Comparison of ENCODE assay signal across 32 mouse cellular contexts in the genomic region with DNA sequence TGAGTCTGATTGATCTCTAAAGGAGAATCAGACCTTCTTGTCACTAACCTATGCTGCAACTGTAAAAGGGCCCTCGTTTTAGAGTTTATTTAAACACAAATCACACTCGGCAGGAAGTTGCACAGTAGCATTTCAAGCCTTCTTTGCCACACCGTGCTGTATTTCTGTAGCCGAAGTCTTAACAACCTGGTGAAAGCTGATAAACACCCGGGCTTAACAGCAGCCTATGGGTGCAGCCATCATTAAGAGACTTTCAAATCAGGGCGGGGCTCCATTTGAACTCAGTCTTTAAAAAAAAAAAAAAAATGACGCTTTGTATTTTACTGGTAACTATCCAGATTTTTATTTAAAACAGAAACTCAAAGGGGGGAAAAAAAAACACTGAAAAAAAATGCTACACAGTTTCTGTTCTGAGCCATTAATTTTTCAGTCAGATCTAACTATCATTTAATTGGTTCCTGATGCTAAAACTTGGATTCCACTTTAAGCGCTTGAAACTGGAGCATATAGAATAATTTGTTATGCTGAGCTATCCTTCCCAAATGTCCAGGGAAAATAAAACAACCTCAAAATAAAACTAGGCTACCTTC. TPM values are rescaled to one million over a fixed set of nuclear protein-coding genes. Genes with fewer than 3 reads are reported as not detected.
DNase-seq lines count a peak whose midpoint lies in the region; ATAC-seq lines count a peak whose summit lies in the region.
"Had no signal": no experiment of that assay in that cellular context is flagged by ENCODE, and none has a peak within 500 bp of the region (broad histone marks: within the 10 kb centered on the region; RNA-seq: fewer than 3 reads in every experiment).

No protein-coding gene starts in this region.

- peak overlapping the region; percentile 31 for H3K4me2 ChIP-seq in heart, embryonic 13.5 days
- H3K4me2 ChIP-seq in midbrain, embryonic 11.5 days = no peak overlapping the region
- no peak overlapping the region for H3K4me2 ChIP-seq in midbrain, embryonic 16.5 days (ENCODE audit: low read length)
- H3K4me2 ChIP-seq in intestine, embryonic 16.5 days (ENCODE audit: low read depth, low read length) = no peak overlapping the region
- H3K4me2 ChIP-seq: forebrain, embryonic 15.5 days; heart, embryonic 12.5 days; hindbrain, embryonic 13.5 days; liver, embryonic 12.5 days; midbrain, embryonic 15.5 days; neural tube, embryonic 12.5 days had no signal

- H3K27me3 ChIP-seq in heart, embryonic 13.5 days (replicated peaks) = no peaks in the 10 kb centered on the region
- no peaks in the 10 kb centered on the region for H3K27me3 ChIP-seq in midbrain, embryonic 11.5 days (ENCODE audit: control insufficient read depth, insufficient read depth, low read length)
- H3K27me3 ChIP-seq in midbrain, embryonic 16.5 days (ENCODE audit: control insufficient read depth, insufficient read depth, low read depth, low read length) = no peaks in the 10 kb centered on the region
- H3K27me3 ChIP-seq in intestine, embryonic 16.5 days (replicated peaks; ENCODE audit: control insufficient read depth, insufficient read depth, low read length) = no peaks in the 10 kb centered on the region
- H3K27me3 ChIP-seq: forebrain, embryonic 15.5 days; heart, embryonic 12.5 days; hindbrain, embryonic 13.5 days; liver, embryonic 12.5 days; midbrain, embryonic 15.5 days; neural tube, embryonic 12.5 days; Patski had no signal

- H3K9ac ChIP-seq in heart, embryonic 13.5 days = no peak overlapping the region
- no peak overlapping the region for H3K9ac ChIP-seq in midbrain, embryonic 11.5 days (ENCODE audit: low read length)
- no peak overlapping the region for H3K9ac ChIP-seq in midbrain, embryonic 16.5 days (ENCODE audit: low read depth, low read length)
- no peak overlapping the region for H3K9ac ChIP-seq in intestine, embryonic 16.5 days (ENCODE audit: low read depth, low read length)
- H3K9ac ChIP-seq: forebrain, embryonic 15.5 days; heart, embryonic 12.5 days; hindbrain, embryonic 13.5 days; liver, embryonic 12.5 days; liver, postnatal 0 days; midbrain, embryonic 15.5 days; neural tube, embryonic 12.5 days had no signal

- WGBS in heart, embryonic 13.5 days = 34% methylated on average over 8 of the region's 8 CpGs
- WGBS in midbrain, embryonic 11.5 days = 79% methylated on average over 8 of the region's 8 CpGs
- 78% methylated on average over 8 of the region's 8 CpGs for WGBS in midbrain, embryonic 16.5 days
- 33% methylated on average over 8 of the region's 8 CpGs for WGBS in intestine, embryonic 16.5 days

- no peak for DNase-seq in heart, adult 18-20 months
- peak; percentile 33 for DNase-seq in midbrain, embryonic 11.5 days (ENCODE audit: low spot score, missing footprints)
- DNase-seq in right cerebral cortex, postnatal 14 days = no peak
- no peak for DNase-seq in kidney, postnatal 10 days
- DNase-seq: adrenal gland, postnatal 10 days; cerebellum, adult 11 months; cerebellum, adult 9-11 months; gastrocnemius, adult 2 months; gastrocnemius, postnatal 36 days; heart, adult 2 months; heart, postnatal 4 days; kidney, adult 2 months; kidney, postnatal 4 days; left cerebral cortex, postnatal 4 days; liver, postnatal 0 days had no signal

- H3K4me1 ChIP-seq in heart, embryonic 13.5 days = peaks cover 20% of the 10 kb centered on the region
- no peaks in the 10 kb centered on the region for H3K4me1 ChIP-seq in midbrain, embryonic 11.5 days (ENCODE audit: control insufficient read depth, insufficient read depth, low read length)
- H3K4me1 ChIP-seq in midbrain, embryonic 16.5 days (ENCODE audit: control insufficient read depth, insufficient read depth, low read length) = no peaks in the 10 kb centered on the region
- H3K4me1 ChIP-seq in intestine, embryonic 16.5 days (ENCODE audit: control insufficient read depth, insufficient read depth, low read length) = no peaks in the 10 kb centered on the region
- H3K4me1 ChIP-seq: forebrain, embryonic 10.5 days; forebrain, embryonic 15.5 days; hindbrain, embryonic 13.5 days; liver, embryonic 12.5 days; midbrain, embryonic 15.5 days; neural tube, embryonic 12.5 days had no signal

- no peak overlapping the region for H3K4me3 ChIP-seq in heart, embryonic 13.5 days
- no peak overlapping the region for H3K4me3 ChIP-seq in midbrain, embryonic 11.5 days (ENCODE audit: low read depth, low read length)
- H3K4me3 ChIP-seq in midbrain, embryonic 16.5 days (ENCODE audit: low read depth, low read length) = no peak overlapping the region
- no peak overlapping the region for H3K4me3 ChIP-seq in intestine, embryonic 16.5 days (ENCODE audit: low read length)
- H3K4me3 ChIP-seq: forebrain, embryonic 10.5 days; forebrain, embryonic 15.5 days; gastrocnemius, adult 2 months; heart, adult 2 months; heart, embryonic 12.5 days; hindbrain, embryonic 13.5 days; liver, embryonic 12.5 days; midbrain, embryonic 15.5 days; myocyte; neural tube, embryonic 12.5 days had no signal

- ATAC-seq in heart, embryonic 13.5 days (ENCODE audit: extremely low read depth, insufficient number of reproducible peaks, low FRiP score, low TSS enrichment) = no peak
- ATAC-seq in midbrain, embryonic 11.5 days (ENCODE audit: low FRiP score) = no peak
- ATAC-seq in midbrain, embryonic 16.5 days = no peak
- ATAC-seq in intestine, embryonic 16.5 days = peak; percentile 68; the same call in 1 of the 2 replicates
- ATAC-seq: forebrain, embryonic 15.5 days; liver, embryonic 12.5 days; liver, postnatal 0 days; lung, postnatal 0 days; midbrain, embryonic 15.5 days; Patski had no signal

- no peak overlapping the region for H3K27ac ChIP-seq in heart, embryonic 13.5 days (replicated peaks)
- H3K27ac ChIP-seq in midbrain, embryonic 11.5 days (ENCODE audit: low read depth, low read length) = no peak overlapping the region
- no peak overlapping the region for H3K27ac ChIP-seq in midbrain, embryonic 16.5 days (ENCODE audit: low read length)
- no peak overlapping the region for H3K27ac ChIP-seq in intestine, embryonic 16.5 days (ENCODE audit: low read length)
- H3K27ac ChIP-seq: forebrain, embryonic 10.5 days; forebrain, embryonic 15.5 days; gastrocnemius, adult 2 months; heart, adult 2 months; hindbrain, embryonic 13.5 days; liver, embryonic 12.5 days; macrophage; midbrain, embryonic 15.5 days; neural tube, embryonic 12.5 days had no signal

- H3K9me3 ChIP-seq in heart, embryonic 13.5 days = no peaks in the 10 kb centered on the region
- H3K9me3 ChIP-seq in midbrain, embryonic 11.5 days (ENCODE audit: control insufficient read depth, low read length) = no peaks in the 10 kb centered on the region
- H3K9me3 ChIP-seq in midbrain, embryonic 16.5 days (replicated peaks; ENCODE audit: control insufficient read depth, low read length, poor library complexity, severe bottlenecking) = no peaks in the 10 kb centered on the region
- H3K9me3 ChIP-seq in intestine, embryonic 16.5 days (ENCODE audit: control insufficient read depth, low read length) = no peaks in the 10 kb centered on the region
- H3K9me3 ChIP-seq: forebrain, embryonic 10.5 days; forebrain, embryonic 15.5 days; heart, embryonic 12.5 days; hindbrain, embryonic 13.5 days; liver, embryonic 12.5 days; midbrain, embryonic 15.5 days; neural tube, embryonic 12.5 days had no signal

- H3K36me3 ChIP-seq in heart, embryonic 13.5 days = no peaks in the 10 kb centered on the region
- H3K36me3 ChIP-seq in midbrain, embryonic 11.5 days (ENCODE audit: control insufficient read depth, insufficient read depth, low read length) = no peaks in the 10 kb centered on the region
- H3K36me3 ChIP-seq in midbrain, embryonic 16.5 days (ENCODE audit: control insufficient read depth, insufficient read depth, low read length) = no peaks in the 10 kb centered on the region
- H3K36me3 ChIP-seq in intestine, embryonic 16.5 days (ENCODE audit: control insufficient read depth, insufficient read depth, low read length) = no peaks in the 10 kb centered on the region
- H3K36me3 ChIP-seq: forebrain, embryonic 10.5 days; forebrain, embryonic 15.5 days; heart, embryonic 12.5 days; hindbrain, embryonic 13.5 days; liver, embryonic 12.5 days; midbrain, embryonic 15.5 days; neural tube, embryonic 12.5 days had no signal

RNA-seq across cellular contexts. Expression of gene Pitx2, which starts 48.5 kb away (rescaled TPM):
- 29.2 and 30.1 TPM in 2 replicates for polyA plus RNA-seq in heart, embryonic 13.5 days (2015; fragmentation: Nextera tagmentation; extraction: Ambion mirVana)
- total RNA-seq in heart, adult 18-20 months (2021) = under 1 TPM; 0.36 to 0.50 TPM
- polyA plus RNA-seq in midbrain, embryonic 11.5 days (2014; fragmentation: Nextera tagmentation; extraction: Ambion mirVana) = 53.7 and 56.3 TPM in 2 replicates
- polyA plus RNA-seq in midbrain, embryonic 16.5 days (2015; fragmentation: Nextera tagmentation; extraction: Ambion mirVana) = 29.0 and 37.9 TPM in 2 replicates
- 28.1 and 29.0 TPM in 2 replicates for polyA plus RNA-seq in intestine, embryonic 16.5 days (2015; fragmentation: Nextera tagmentation; extraction: Ambion mirVana)
- total RNA-seq: layer of hippocampus, adult 8-10 months; layer of hippocampus, postnatal 25 days; left cerebral cortex, postnatal 4 days; MEL had no signal
- polyA plus RNA-seq: macrophage had no signal
